Mouse (Mus musculus) intestine, embryonic 16.5 days (tissue): ENCODE data around the gene Gm20388. TPM values are rescaled to one million over a fixed set of nuclear protein-coding genes. Genes with fewer than 3 reads are reported as not detected.

ENCODE experiments used
- ATAC-seq: fragments of 200-750 bp; cut with Nextera tagmentation; 2 replicates; pipeline ENCODE4 v1.8.0; 2017; ENCODE audit warnings: moderate TSS enrichment, moderate library complexity
- H3K27ac ChIP-seq: fragments of 300-500 bp; sonication (generic); 2 replicates; pipeline ENCODE4 v1.5.1; 2014; ENCODE audit warnings: mild to moderate bottlenecking, low read length
- H3K27me3 ChIP-seq: fragments of 300-500 bp; sonication (generic); replicated peaks from 2 replicates; pipeline ENCODE4 v1.6.1; 2014; ENCODE audit warnings: low read length, control low read depth, mixed read lengths; ENCODE audit not compliant: control insufficient read depth, insufficient read depth
- H3K36me3 ChIP-seq: fragments of 300-500 bp; sonication (generic); 2 replicates; pipeline ENCODE4 v1.6.1; 2014; ENCODE audit warnings: low read length, control low read depth; ENCODE audit not compliant: control insufficient read depth, insufficient read depth
- H3K4me1 ChIP-seq: fragments of 300-500 bp; sonication (generic); 2 replicates; pipeline ENCODE4 v1.6.1; 2014; ENCODE audit warnings: low read length, control low read depth, mixed read lengths; ENCODE audit not compliant: control insufficient read depth, insufficient read depth
- H3K4me2 ChIP-seq: fragments of 300-500 bp; sonication (generic); 2 replicates; pipeline ENCODE4 v1.6.1; 2014; ENCODE audit warnings: low read depth, low read length, control low read depth
- H3K4me3 ChIP-seq: fragments of 300-500 bp; sonication (generic); 2 replicates; pipeline ENCODE4 v1.5.1; 2014; ENCODE audit warnings: mild to moderate bottlenecking, low read length
- H3K9ac ChIP-seq: fragments of 300-500 bp; sonication (generic); 2 replicates; pipeline ENCODE4 v1.6.1; 2014; ENCODE audit warnings: low read depth, low read length
- H3K9me3 ChIP-seq: fragments of 300-500 bp; sonication (generic); 2 replicates; pipeline ENCODE4 v1.6.1; 2016; ENCODE audit warnings: low read length, control low read depth; ENCODE audit not compliant: control insufficient read depth
- WGBS: fragments of 180-500 bp; shearing (Covaris S2); extraction: QIAGEN DNeasy Blood & Tissue Kit; methylation state at CpG from one replicate; pipeline ENCODE4 v1.1.7; 2014; 5-methylcytosine and 5-hydroxymethylcytosine counted together
- polyA plus RNA-seq: library from polyadenylated mRNA; unstranded; fragments of >200 nt; fragmentation: Nextera tagmentation; extraction: Ambion mirVana; gene quantifications from 2 replicates; pipeline ENCODE4 v1.2.1, GENCODE M21; 2015

Gene Gm20388
- polyA plus RNA-seq, 1 experiment from 2014 or later = 5.8 TPM

DNA sequence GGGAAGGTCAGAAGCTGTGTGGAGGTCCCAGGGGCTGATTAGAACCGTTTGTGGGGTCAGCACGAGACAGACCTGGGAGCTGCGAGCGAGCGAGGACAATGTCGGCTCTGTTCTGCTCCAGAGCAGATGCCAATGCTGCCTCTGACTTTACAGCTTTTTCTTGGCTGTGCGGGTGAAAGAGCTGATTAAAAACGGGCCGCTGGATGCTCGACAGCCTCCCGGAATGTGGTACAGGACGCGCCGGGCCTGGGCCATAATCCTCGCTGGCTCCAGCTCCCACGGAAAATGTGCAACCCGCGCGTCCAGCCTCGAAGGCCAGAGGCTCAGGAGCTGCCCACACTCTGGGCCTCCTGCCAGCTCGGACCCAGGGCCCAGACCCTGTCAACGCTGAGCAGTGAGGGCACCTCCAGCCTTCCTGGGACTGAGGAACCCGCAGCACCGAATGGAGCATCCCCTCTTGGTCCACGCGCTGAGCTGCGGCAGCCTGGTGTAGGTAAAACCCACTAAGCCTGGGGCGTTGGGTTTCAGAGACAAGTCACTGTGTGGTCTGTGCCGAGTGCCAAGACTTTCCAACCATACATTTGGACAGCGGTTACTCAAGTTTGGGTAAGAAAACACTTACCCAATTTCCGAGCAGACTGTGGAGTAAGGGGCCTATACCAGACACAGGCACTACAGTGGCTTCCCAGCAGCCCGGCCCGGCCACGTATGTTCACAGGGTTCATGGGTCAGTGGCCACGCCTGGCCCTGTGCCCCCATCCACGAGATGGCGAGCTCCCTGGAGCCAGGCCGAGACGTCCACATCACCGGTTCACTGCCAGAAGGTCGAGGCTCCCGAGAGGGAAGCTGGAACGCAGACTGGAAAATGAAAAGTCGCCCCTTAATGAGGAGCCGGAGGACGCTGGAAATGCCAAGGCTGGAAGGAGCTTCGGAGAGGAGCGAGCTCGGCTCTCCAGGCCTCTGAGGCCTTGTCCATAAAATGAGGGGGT, 1557.7 kb downstream of the Gm20388 start:
- Histone ChIP-seq H3K9ac (no peak overlapping the region), H3K27me3 (no peaks in the 10 kb centered on the region), H3K36me3 (no peaks in the 10 kb centered on the region), H3K4me2 (no peak overlapping the region), H3K27ac (no peak overlapping the region), H3K9me3 (no peaks in the 10 kb centered on the region), H3K4me3 (no peak overlapping the region), H3K4me1 (no peaks in the 10 kb centered on the region)
- WGBS = 77% methylated on average over 49 of the region's 49 CpGs
- ATAC-seq = no peak

DNA sequence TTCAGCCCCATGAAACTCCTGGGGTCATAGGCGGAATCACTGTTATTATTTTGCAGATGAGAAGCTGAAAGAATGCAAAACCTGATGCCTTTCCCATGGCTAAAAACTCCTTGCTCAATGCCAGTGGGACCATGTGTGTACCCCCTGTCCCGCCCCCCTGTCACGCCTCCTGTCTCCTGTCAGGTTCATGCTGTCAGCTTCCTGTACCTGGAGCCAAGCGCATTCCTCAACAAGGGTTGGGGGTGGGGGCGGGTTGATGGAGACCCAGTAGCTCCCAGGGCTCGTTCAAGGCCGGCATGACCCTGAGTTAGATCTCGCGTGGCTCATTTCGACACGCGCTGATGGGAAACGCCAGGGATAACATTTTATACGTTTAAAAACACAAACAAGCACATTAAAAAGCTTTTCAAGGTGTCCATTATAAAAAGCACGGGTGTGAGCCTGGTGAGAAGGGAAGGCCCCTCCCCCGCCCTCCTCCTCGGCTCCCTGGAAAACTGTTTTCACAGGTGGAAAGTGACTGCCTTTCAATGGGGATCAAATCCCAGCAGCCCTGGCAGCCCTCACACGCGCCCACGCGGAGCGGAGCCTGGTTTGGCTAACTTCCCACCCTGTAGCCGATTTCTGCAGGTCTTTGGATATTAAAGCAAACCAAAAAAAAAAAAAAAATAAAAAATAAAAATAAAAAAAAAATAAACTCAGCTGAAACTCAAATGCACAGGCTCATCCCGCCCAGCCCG, 1563.7 kb downstream of the Gm20388 start:
- peaks cover 4% of the 10 kb centered on the region; the same call in 1 of the 2 replicates for H3K27me3 ChIP-seq

DNA sequence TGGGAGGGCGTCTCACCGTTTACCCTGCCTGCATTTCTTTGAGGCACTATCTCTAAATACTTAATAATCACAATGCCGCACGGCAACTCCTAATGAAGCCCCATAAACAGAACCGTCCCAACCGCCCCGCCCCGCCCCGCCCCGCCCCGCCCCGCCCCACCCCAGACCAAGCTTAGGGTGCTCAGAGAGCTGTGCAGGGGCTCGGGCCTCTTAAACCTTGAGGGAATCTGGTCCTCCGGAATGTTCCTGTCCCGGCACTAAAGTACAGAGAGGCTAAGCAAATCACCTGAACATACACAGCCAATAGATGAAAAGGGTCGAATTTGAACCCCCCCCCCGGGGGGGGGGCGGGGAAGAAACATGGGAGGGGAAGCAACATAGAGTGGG, 1564.2 kb downstream of the Gm20388 start:
- Histone ChIP-seq H3K4me1 (peaks cover 13% of the 10 kb centered on the region; the same call in 1 of the 2 replicates), H3K36me3 (no peaks in the 10 kb centered on the region), H3K27ac (no peak overlapping the region), H3K4me2 (peak overlapping the region; percentile 27), H3K9me3 (no peaks in the 10 kb centered on the region), H3K9ac (no peak overlapping the region), H3K27me3 (peaks cover 4% of the 10 kb centered on the region; the same call in 1 of the 2 replicates), H3K4me3 (no peak overlapping the region)
- 2% methylated on average over 17 of the region's 18 CpGs for WGBS
- ATAC-seq = no peak

More for the DNA sequence above, 1563.7 kb downstream of the Gm20388 start:
- Histone ChIP-seq H3K36me3 (no peaks in the 10 kb centered on the region), H3K4me3 (no peak overlapping the region), H3K4me2 (peak overlapping the region; percentile 27), H3K4me1 (peaks cover 13% of the 10 kb centered on the region; the same call in 1 of the 2 replicates), H3K9me3 (no peaks in the 10 kb centered on the region), H3K9ac (no peak overlapping the region), H3K27ac (no peak overlapping the region)
- no peak for ATAC-seq
- 14% methylated on average over 25 of the region's 25 CpGs for WGBS

DNA sequence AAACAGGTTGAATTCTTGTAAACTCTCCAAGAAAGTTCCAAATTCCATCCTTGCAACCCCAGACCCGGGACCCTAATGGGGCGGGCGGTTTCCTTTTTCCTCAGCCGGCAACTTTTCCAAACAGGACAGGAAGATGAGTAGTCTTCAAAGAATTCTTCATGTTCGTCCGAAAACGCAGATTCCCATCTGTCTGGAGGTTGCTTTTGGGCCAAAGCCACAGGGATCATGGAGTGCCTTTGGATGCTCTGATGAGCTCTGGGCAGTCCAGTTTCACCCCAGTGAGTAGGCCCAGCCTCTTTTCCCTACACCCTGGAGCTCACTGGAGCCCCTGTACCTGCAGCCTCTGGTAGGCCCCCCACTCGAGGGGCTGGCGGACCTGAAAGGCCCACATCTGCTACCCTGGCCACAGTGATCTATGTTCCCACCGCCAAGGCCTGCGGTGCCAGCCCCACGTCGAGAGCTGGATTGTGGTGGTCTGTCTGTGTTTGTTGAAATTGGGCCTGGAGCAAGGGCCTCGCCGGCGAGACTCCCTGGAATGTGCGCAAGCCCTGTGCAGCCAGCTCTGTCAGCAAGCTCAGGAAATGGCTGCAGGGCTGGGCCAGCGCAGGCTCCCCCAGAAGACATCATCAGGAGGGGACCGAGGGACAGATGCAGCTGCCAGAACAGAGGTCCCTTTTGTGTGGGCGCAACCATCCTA, 1567.4 kb downstream of the Gm20388 start:
- WGBS = 47% methylated on average over 20 of the region's 20 CpGs
- Histone ChIP-seq H3K4me2 (no peak overlapping the region), H3K9ac (no peak overlapping the region), H3K9me3 (no peaks in the 10 kb centered on the region), H3K36me3 (no peaks in the 10 kb centered on the region), H3K4me3 (no peak overlapping the region), H3K27ac (0 out of 2 replicates have a peak overlapping the region, but pooled peaks have one; percentile 15), H3K4me1 (peaks cover 13% of the 10 kb centered on the region; the same call in 1 of the 2 replicates), H3K27me3 (peaks cover 4% of the 10 kb centered on the region; the same call in 1 of the 2 replicates)
- no peak for ATAC-seq

DNA sequence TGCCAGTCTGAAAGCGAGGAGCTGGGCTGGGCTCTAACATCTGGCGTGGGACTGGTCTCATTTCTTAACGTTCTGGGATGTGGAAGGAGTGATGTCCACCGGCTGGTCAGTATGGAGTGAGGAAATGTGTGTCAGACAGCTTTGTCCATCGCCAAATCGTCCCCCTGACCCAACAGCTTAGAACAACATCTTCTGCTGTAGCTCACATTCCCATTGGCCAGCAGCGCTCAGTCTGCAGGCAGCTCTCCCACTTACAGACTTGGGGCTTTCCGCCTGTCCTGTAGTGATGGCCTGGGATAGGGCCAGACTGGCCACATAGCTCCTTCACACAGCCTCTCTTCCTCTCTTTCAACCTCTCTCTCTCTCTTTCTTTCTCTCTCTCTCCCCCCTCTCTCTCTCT, 1568.5 kb downstream of the Gm20388 start:
- Histone ChIP-seq H3K4me1 (peaks cover 12% of the 10 kb centered on the region; the same call in 1 of the 2 replicates), H3K27me3 (peaks cover 2% of the 10 kb centered on the region; the same call in 1 of the 2 replicates), H3K9me3 (no peaks in the 10 kb centered on the region), H3K4me2 (no peak overlapping the region), H3K4me3 (no peak overlapping the region), H3K36me3 (no peaks in the 10 kb centered on the region), H3K9ac (no peak overlapping the region), H3K27ac (no peak overlapping the region)
- no peak for ATAC-seq
- WGBS = 71% methylated on average over 8 of the region's 8 CpGs

DNA sequence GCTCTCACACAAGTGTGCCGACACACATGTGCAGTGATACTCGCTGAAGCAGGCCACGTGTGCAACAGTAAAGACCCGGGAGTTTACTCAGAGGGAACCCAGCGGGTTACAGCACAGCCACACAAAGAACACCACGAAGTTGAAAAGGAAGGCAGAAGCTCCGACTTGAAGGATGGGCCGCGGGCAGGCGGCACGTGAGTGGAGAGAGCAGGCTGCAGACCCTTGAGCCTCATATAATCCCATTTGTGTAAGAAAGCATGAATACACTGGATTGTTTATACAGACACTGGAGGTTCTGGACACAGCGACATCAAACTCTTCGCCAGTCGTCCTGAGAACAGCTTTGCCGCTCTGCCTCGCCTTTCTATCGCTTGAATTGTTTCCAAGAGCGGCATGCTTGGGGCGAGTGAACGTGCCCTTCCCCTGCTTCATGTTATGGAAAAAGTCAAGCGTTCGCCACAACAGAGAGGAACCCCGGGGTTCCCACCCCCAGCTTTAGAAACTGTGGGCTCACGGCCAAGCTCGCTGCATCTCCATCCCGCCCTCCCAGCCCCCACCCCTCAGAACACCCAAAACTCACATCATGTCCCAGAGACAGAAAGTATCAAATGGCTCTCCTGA, 1569.9 kb downstream of the Gm20388 start:
- Histone ChIP-seq H3K36me3 (no peaks in the 10 kb centered on the region), H3K27me3 (no peaks in the 10 kb centered on the region), H3K27ac (no peak overlapping the region), H3K9ac (no peak overlapping the region), H3K4me3 (no peak overlapping the region), H3K4me2 (0 out of 2 replicates have a peak overlapping the region, but pooled peaks have one; percentile 21), H3K9me3 (no peaks in the 10 kb centered on the region), H3K4me1 (peaks cover 7% of the 10 kb centered on the region; the same call in 1 of the 2 replicates)
- no peak for ATAC-seq
- 46% methylated on average over 26 of the region's 26 CpGs for WGBS

DNA sequence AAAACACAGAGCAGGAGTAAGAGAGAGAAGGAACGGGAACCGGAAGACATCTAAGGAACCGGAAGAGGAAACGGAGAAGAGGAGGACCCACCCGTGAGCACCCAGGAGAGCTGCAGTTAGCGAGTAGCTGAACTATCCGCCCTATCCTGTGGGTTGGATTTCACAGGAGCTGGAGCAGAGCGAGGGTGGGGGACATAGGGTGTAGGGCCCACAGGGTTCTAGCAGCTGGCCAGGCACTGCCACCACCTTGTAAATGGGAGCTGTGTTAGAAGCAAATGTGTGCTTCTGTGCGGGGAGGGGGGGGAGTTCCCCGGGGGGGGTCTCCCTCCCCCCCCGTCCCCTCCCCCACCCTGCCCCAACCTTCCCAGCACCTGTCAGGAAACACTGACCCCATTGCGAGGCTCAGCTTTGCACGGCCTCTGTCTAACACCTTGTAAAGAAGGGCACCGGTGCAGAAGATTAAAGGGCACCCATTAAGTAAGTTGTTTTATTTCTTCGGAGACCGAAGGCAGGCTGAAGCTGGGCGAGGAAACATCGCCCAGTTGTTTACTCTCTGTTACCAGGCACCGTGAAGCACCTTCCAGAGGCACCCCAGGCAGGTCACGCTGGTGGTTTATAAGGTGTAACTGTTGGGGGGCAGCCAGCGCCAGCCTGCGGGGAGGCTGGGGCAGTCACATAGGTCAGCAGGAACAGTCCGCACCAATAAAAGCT, 1573.6 kb downstream of the Gm20388 start:
- Histone ChIP-seq H3K9me3 (no peaks in the 10 kb centered on the region), H3K4me2 (no peak overlapping the region), H3K4me1 (no peaks in the 10 kb centered on the region), H3K9ac (no peak overlapping the region), H3K4me3 (no peak overlapping the region), H3K36me3 (no peaks in the 10 kb centered on the region), H3K27ac (no peak overlapping the region), H3K27me3 (no peaks in the 10 kb centered on the region)
- ATAC-seq = no peak
- WGBS = 50% methylated on average over 23 of the region's 23 CpGs

DNA sequence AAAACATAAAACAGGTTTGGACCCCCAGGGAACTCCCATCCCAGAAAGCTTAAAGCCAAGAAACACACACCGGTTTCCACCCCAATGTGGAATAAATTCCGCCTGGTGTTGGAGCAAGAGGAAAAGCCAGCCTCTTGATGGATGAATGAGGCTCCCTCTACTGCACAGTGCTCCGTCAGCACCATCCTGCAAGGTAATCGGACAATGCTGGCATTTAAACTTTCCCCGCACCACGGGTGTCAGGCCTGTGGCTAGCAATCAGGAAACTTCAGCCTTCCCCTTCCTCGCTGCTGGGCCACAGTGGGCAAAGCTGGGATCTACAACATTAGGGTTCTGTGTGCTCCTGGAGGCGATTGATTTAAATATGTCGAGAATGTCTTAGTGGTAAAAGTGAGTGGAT, 1581.0 kb downstream of the Gm20388 start:
- H3K4me2 ChIP-seq = no peak overlapping the region
- no peaks in the 10 kb centered on the region for H3K36me3 ChIP-seq
- H3K4me1 ChIP-seq = no peaks in the 10 kb centered on the region
- H3K27ac ChIP-seq = no peak overlapping the region
- H3K9me3 ChIP-seq = no peaks in the 10 kb centered on the region
- no peaks in the 10 kb centered on the region for H3K27me3 ChIP-seq
- WGBS = 54% methylated on average over 9 of the region's 9 CpGs
- no peak overlapping the region for H3K4me3 ChIP-seq
- H3K9ac ChIP-seq = no peak overlapping the region
- no peak for ATAC-seq
